Mouse (Mus musculus): ENCODE results near the gene Ndufaf1. TPM values are rescaled to one million over a fixed set of nuclear protein-coding genes. Genes with fewer than 3 reads are reported as not detected.

The Ndufaf1 gene
- total and polyA plus RNA-seq, 2 experiments from 2014 or later, result 27.6 to 42.0 TPM

- H3K9ac ChIP-seq, result peak within 1 kb of the TSS; percentile 56
- ATAC-seq (peak; percentile 100), DNase-seq (peak; percentile 98)
- peak within 1 kb of the TSS; percentile 83 for H3K4me2 ChIP-seq (ENCODE audit: low read depth)
- H3K36me3 ChIP-seq (ENCODE audit: insufficient read depth), result no peaks in the 10 kb centered on the region
- H3K27me3 ChIP-seq (ENCODE audit: insufficient read depth, low read length), result no peaks in the 10 kb centered on the region
- H3K4me1 ChIP-seq (ENCODE audit: insufficient read depth), result no peaks in the 10 kb centered on the region
- H3K4me3 ChIP-seq (ENCODE audit: low read depth, low read length), result peak within 1 kb of the TSS; percentile 76
- WGBS, result under 1% methylated on average over 55 of the region's 55 CpGs
- H3K9me3 ChIP-seq (ENCODE audit: low read length), result no peaks in the 10 kb centered on the region
- no peak within 1 kb of the TSS for H3K27ac ChIP-seq (ENCODE audit: low read depth, low read length)
- no peak for TF ChIP-seq CTCF (IDR thresholded peaks at IDR 0.05; ENCODE audit: low read depth)
Measured at GRCm38 (mm10) chr2:119618199-119618982, 44.2 kb downstream of the Ndufaf1 start, which contains the start of the genes Nusap1 and Oip5. Gene Nusap1 (plus strand): TSS chr2:119618298. Gene Oip5 (minus strand): TSS chr2:119618469.

DNA sequence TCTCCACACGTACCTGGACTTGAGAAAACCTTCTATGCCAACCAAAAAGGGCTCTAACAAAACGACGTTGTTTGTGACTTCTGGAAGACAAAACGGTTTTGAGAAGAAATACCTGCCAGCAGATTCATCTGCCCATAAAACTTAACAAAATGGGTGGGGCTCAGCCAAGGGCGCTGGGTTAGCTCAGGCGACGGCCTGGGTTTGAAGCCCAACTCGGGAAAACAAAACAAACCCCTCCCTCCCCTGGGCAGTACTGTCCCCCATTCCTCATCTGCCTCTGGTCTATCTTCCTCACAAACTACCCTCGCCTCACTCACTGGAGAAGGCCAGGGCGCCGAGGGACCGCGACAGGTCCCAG is 44.8 kb downstream of the Ndufaf1 start:
- Histone ChIP-seq H3K4me3 (ENCODE audit: low read depth, low read length) (peak overlapping the region; percentile 76), H3K36me3 (ENCODE audit: insufficient read depth) (no peaks in the 10 kb centered on the region), H3K4me2 (ENCODE audit: low read depth) (peak overlapping the region; percentile 83), H3K9me3 (ENCODE audit: low read length) (no peaks in the 10 kb centered on the region), H3K27ac (ENCODE audit: low read depth, low read length) (no peak overlapping the region), H3K9ac (peak overlapping the region; percentile 56), H3K27me3 (ENCODE audit: insufficient read depth, low read length) (no peaks in the 10 kb centered on the region), H3K4me1 (ENCODE audit: insufficient read depth) (no peaks in the 10 kb centered on the region)
- WGBS, result 0% methylated on average over 13 of the region's 13 CpGs
- TF ChIP-seq CTCF (IDR thresholded peaks at IDR 0.05; ENCODE audit: low read depth), result no peak
- ATAC-seq (no peak), DNase-seq (no peak)

- H3K9me3 ChIP-seq (ENCODE audit: low read length), result no peaks in the 10 kb centered on the region
- H3K9ac ChIP-seq, result no peak overlapping the region
- DNase-seq (no peak), ATAC-seq (no peak)
- no peaks in the 10 kb centered on the region for H3K4me1 ChIP-seq (ENCODE audit: insufficient read depth)
- H3K36me3 ChIP-seq (ENCODE audit: insufficient read depth), result peaks cover 7% of the 10 kb centered on the region; the same call in 1 of the 2 replicates
- no peak overlapping the region for H3K27ac ChIP-seq (ENCODE audit: low read depth, low read length)
- no peaks in the 10 kb centered on the region for H3K27me3 ChIP-seq (ENCODE audit: insufficient read depth, low read length)
- TF ChIP-seq CTCF (IDR thresholded peaks at IDR 0.05; ENCODE audit: low read depth), result 0 out of 2 replicates have a peak, but pooled peaks have one; percentile 11
- no peak overlapping the region for H3K4me3 ChIP-seq (ENCODE audit: low read depth, low read length)
- 93% methylated on average over 4 of the region's 4 CpGs for WGBS
- no peak overlapping the region for H3K4me2 ChIP-seq (ENCODE audit: low read depth)
Measured at GRCm38 (mm10) chr2:119607023-119607422, 55.6 kb downstream of the Ndufaf1 start.

Other genes starting within 250 kb of the Ndufaf1 start
- 11.2 and 16.3 TPM in 2 replicates for gene Ino80, start 185.1 kb downstream of the Ndufaf1 start, total RNA-seq (2014; rRNA removed)
- 1.4 and 2.2 TPM in 2 replicates for gene Ino80, start 185.1 kb downstream of the Ndufaf1 start, polyA plus RNA-seq (2015; fragmentation: Nextera tagmentation; extraction: Ambion mirVana)
- 0.77 and 0.81 TPM in 2 replicates for gene Exd1, start 115.2 kb downstream of the Ndufaf1 start, total RNA-seq (2014; rRNA removed)
- gene Exd1, start 115.2 kb downstream of the Ndufaf1 start, polyA plus RNA-seq (2015; fragmentation: Nextera tagmentation; extraction: Ambion mirVana), result 0.42 and 0.73 TPM in 2 replicates
- gene Chp1, start 115.1 kb downstream of the Ndufaf1 start, total RNA-seq (2014; rRNA removed), result 53.9 and 69.8 TPM in 2 replicates
- 52.3 and 58.9 TPM in 2 replicates for gene Chp1, start 115.1 kb downstream of the Ndufaf1 start, polyA plus RNA-seq (2015; fragmentation: Nextera tagmentation; extraction: Ambion mirVana)
- gene Nusap1, start 44.5 kb downstream of the Ndufaf1 start, total RNA-seq (2014; rRNA removed), result 6.1 and 7.6 TPM in 2 replicates
- gene Nusap1, start 44.5 kb downstream of the Ndufaf1 start, polyA plus RNA-seq (2015; fragmentation: Nextera tagmentation; extraction: Ambion mirVana), result 8.1 and 8.6 TPM in 2 replicates
- gene Oip5, start 44.4 kb downstream of the Ndufaf1 start, total RNA-seq (2014; rRNA removed), result 2.8 and 5.4 TPM in 2 replicates
- gene Oip5, start 44.4 kb downstream of the Ndufaf1 start, polyA plus RNA-seq (2015; fragmentation: Nextera tagmentation; extraction: Ambion mirVana), result 3.1 and 4.5 TPM in 2 replicates
- 28.0 and 33.5 TPM in 2 replicates for gene Rtf1, start 12.2 kb upstream of the Ndufaf1 start, total RNA-seq (2014; rRNA removed)
- 49.6 and 68.6 TPM in 2 replicates for gene Rtf1, start 12.2 kb upstream of the Ndufaf1 start, polyA plus RNA-seq (2015; fragmentation: Nextera tagmentation; extraction: Ambion mirVana)
- gene Itpka, start 79.5 kb upstream of the Ndufaf1 start, total RNA-seq (2014; rRNA removed), result 7.4 and 11.9 TPM in 2 replicates
- 7.4 and 8.7 TPM in 2 replicates for gene Itpka, start 79.5 kb upstream of the Ndufaf1 start, polyA plus RNA-seq (2015; fragmentation: Nextera tagmentation; extraction: Ambion mirVana)
- gene Ltk, start 97.6 kb upstream of the Ndufaf1 start, total RNA-seq (2014; rRNA removed), result 1.3 and 1.7 TPM in 2 replicates
- 0.48 and 0.56 TPM in 2 replicates for gene Ltk, start 97.6 kb upstream of the Ndufaf1 start, polyA plus RNA-seq (2015; fragmentation: Nextera tagmentation; extraction: Ambion mirVana)
- 18.9 and 20.4 TPM in 2 replicates for gene Rpap1, start 124.7 kb upstream of the Ndufaf1 start, total RNA-seq (2014; rRNA removed)
- 8.0 and 9.9 TPM in 2 replicates for gene Rpap1, start 124.7 kb upstream of the Ndufaf1 start, polyA plus RNA-seq (2015; fragmentation: Nextera tagmentation; extraction: Ambion mirVana)
- 46.6 and 47.5 TPM in 2 replicates for gene Tyro3, start 134.9 kb upstream of the Ndufaf1 start, total RNA-seq (2014; rRNA removed)
- 17.3 and 18.5 TPM in 2 replicates for gene Tyro3, start 134.9 kb upstream of the Ndufaf1 start, polyA plus RNA-seq (2015; fragmentation: Nextera tagmentation; extraction: Ambion mirVana)
- 42.2 and 69.7 TPM in 2 replicates for gene Mga, start 234.4 kb upstream of the Ndufaf1 start, total RNA-seq (2014; rRNA removed)
- gene Mga, start 234.4 kb upstream of the Ndufaf1 start, polyA plus RNA-seq (2015; fragmentation: Nextera tagmentation; extraction: Ambion mirVana), result 6.9 and 11.4 TPM in 2 replicates

All from forebrain, postnatal 0 days (tissue).